Mouse (Mus musculus) frontal cortex, adult (tissue): ENCODE measurements around the gene Rps6ka2.
"Not testable (repeated sequence)": the region's sequence is repeated elsewhere in the genome, so short reads cannot be mapped to it uniquely, and the experiment has no call there.

Experiments used
- ATAC-seq: cut with Nextera tagmentation; 2 replicates; pipeline ENCODE4 v1.9.2; 2017; ENCODE audit warnings: mild to moderate bottlenecking, moderate library complexity, mixed read lengths; ENCODE audit not compliant: low TSS enrichment

Rps6ka2 gene

DNA sequence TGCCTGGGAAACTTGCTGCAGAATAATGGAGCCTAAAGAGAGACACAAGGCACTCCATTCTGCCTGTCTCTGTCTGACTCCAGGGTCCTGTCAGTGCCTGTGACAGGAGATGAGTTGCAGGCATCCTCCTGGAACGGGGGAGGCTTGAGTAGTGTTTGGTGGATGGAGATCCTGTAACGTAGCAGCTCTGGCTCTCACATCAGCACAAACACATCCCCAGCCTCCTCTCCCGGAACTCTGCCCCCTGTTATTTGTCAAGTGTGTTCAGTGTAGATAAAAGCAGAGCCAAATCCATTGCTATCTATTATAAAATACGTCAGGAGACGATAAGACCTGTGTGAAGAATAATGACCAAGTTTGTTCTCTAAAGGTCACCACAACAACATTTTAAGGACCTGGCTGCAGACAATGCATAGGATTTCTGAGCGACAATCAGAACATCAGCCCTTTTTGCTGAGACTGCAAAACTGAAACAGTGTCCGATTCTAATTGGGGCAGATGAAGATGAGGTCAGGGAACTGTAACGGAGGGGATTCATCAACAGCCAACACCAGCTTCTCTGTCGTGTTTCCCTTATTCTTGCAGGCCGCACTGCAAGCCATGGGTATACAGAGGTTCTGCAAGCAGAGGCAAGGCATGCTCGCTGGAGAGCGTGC lies 99.4 kb downstream of the Rps6ka2 start:
- ATAC-seq = no peak; the same call in 1 of the 2 replicates

DNA sequence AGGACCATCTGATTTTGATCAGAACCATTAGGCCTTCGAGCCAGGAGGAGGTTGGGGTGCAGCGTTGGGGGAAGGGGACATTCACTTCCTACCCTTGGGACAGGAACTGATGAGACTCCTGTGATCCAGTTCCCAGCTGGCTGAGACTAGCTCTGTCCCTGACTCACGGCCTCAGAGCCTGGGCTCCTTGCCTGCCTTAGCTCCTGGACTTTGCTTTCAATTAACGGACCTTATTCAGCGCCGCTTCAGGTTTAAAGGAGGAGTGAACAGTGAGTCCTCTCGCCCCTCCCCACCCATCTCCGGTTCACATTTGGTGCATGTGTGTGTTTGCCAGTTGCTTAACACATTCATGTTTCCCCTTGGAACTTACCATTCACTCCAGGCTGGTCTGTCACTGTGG lies 100.6 kb downstream of the Rps6ka2 start:
- no peak for ATAC-seq

DNA sequence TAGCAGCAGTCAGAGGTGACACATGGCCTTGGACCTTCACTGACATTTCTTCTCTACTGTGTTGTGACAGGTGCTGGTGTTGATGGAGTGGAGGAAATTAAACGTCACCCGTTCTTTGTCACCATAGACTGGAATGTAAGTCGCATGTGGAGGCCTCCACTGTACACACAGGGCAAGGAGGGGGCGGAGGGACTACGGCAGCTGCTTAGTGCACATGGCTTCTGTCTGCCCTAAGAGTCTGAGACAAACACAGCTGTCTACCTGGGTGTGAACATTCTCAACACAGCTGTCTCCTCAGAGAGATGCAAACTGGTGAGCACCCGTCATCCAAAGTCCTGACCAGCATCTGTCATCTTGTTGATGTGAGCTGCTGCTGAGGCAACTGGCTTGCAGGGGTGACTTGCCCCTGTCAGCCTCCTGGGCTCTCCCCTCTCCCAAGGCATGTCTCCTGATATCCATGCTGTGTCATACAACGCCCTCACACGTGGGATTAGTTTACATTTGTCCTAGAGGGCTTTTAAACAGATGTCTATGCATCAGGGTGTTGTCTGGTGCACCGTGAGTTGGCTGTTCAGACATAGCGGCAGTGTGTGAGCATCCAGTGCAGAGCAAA lies 101.7 kb downstream of the Rps6ka2 start:
- no peak for ATAC-seq

DNA sequence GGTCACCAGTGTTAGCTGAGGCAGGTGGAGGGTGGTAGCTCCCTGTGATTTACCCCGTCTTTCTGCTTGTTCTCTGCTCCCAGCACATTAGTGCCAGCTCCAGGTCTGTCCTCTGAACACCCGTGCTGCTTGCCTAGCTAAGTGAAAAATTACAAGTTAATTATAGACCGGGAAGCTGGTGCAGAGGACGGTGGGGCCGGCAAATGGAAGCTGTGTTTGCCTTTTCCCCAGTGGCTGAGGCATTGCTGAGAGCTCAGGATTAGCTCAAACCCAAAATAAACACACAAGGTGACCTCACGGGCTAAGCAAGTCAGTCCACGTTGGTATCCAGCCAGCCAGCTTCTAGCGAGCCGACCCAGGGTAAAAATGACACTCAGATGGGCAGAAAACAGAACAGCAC lies 103.1 kb downstream of the Rps6ka2 start:
- ATAC-seq = peak; percentile 48

DNA sequence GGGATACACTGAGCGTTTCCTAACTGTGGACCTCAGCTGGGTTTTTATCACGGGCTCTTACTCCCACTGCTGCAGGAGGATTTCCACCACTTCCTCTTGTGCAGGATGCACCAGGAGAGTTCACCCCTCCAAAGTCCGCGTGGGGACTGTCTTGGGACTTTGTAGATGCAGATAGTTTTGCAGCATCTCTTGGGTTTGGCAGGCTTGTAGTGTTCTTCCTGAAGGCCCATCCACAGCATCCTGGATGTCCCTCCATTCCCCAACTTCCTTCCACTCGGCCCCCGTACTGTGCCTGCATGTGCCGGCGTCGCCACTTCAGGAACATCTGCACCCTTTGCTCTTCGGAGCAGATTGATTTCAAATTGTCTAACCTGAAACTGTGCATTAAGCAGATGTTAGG lies 103.9 kb downstream of the Rps6ka2 start:
- ATAC-seq = no peak

DNA sequence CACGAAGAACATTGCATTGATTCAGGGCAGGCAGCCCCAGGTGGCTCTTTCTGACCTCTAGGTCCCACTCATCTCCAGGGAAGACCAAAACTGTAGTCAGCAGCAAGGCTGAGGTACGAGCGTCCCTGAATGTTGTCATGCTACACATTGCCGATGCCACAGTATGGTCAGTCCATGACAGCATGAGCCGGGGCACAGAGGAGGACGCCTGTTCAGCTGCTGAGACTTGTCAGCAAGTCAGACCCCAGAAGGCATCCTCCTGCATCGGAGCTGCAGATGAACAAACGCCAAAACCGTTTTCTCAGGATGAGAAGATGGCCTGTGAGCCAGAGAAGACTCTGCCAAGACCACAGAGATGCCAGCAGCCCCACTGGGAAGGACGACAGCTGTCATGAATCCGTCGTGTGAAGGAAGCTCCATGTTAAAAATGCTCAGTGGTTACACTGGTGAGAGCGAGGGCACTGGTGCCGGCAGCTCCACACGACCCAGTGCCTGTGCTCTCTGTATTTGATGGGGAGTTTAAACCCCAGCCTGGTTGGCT lies 108.9 kb downstream of the Rps6ka2 start:
- no peak for ATAC-seq

DNA sequence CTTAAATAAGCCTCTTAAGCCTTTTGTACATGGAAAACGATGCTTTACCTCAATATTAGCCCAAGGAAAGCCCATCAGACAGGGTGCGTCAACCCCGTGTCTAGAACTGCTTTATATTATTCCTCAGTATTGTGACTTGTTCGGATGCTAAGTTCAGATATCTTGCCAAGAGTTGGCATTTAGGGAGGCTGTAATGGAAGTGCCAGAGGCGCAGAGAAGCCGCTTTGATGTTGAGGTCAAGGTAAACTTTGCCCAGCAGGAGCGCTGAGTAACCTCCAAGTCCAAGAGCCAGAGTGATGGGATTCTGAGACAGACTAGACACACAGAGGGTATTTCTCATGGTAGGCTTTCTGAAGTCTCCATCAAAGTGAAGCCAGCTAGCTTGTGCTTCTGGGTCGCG lies 109.3 kb downstream of the Rps6ka2 start:
- no peak for ATAC-seq

DNA sequence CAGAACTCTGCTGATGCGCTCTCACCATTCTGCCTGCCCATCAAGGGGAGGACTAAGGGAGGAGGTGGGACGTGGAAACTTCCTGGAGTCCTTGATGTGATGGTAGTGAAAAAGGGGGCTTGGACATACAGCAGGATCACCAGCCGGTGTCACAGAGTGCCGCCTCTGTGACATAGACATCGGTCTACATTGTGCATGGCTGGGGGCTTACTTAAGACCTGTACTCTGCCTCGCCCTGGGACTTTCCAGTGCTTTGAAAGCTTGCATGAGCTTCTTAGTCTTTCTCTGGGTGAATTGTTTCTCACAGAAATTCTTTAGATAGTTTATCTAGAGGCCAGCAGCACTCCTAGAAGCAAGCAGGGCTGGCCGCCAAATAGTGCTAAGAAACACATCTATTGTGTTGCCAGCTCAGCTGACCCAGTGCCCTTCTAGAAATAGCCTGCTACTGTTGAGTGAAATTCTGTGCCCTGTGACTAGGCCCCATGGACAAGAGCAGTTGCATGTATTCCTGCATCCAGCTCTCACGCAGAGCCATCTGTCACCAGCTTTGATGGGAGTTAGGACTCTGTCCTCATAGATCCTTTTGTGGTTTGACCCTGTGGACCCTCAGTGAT lies 114.5 kb downstream of the Rps6ka2 start:
- no peak for ATAC-seq

DNA sequence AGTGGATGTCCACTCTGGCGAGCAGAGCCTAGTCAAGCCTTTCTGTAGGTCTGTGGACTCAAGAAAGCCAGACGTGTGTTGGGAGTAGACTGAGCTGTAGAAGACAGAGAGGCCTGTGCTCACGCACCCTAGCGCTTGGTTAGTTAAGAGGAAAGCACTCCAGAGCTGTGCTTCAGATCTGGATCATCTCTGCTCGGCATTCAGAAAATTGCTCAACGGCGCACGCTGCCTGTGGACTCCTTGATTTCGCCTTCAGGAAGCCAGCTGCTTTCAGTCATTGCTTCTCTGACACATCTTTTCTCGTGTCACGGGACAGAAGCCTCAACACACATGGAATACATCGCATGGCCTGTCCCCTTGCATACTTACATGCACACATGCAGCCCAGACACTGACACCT lies 115.4 kb downstream of the Rps6ka2 start:
- ATAC-seq = peak; percentile 24; the same call in 1 of the 2 replicates

DNA sequence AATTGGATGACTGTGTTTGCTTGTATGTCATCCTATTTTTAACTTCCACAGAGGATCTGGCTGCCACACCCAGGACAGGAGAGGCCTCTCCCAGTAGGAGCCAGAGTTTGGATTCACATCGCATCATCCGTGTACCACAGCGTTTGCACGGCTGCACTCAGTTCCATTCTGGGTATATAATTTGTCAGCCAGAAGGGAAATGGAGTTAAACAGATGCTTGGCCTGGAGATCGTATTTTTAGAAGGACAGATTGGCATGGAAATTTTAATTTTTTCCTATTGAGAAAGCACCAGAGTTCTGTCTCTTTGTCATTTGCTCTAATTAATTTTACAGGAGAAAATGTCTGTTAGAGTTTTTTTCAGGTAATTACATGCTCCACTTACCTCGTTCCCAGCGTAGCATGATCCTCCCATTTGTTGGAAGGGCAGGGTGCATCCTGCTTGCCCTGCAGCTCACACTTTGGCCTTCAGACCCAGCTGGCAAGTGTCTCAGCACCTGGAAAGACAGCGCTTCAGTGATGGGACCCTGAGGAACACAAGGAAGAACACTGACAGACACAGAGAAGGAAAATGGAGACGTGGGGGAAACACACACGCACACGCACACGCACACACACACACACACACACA lies 116.6 kb downstream of the Rps6ka2 start:
- ATAC-seq = peak; percentile 66

DNA sequence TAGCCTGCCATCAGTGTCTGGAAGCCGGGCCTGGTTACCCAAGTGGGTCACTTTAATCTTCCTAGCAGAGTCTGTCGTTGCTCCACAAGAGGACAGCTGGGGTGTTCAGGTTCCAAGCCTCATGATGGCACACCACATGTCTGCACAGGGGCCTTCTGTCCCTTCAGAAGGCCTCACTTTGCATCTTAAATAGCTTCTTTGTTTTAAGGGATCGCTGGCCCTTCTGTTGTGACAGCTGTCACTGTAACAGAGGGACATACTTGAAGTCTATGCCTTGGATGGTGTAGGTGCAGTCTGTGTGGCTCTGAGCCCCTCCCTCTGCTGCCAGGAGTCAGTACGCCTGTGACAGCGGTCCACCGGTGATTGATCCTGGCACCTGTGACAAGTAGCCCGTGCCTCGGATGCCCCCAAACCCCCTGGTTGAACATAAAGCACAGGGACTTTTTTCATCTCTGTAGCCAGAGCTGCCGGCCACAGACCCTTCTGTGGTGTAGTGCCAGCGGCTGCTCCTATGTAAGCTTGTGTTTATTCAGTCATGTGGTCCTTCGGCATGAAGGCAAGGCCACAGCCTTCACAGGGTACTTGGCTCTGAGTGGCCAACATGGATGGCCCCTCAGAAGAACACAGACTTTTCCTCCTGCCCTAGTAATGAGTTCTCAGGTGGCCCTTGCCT lies 122.2 kb downstream of the Rps6ka2 start:
- ATAC-seq = no peak

DNA sequence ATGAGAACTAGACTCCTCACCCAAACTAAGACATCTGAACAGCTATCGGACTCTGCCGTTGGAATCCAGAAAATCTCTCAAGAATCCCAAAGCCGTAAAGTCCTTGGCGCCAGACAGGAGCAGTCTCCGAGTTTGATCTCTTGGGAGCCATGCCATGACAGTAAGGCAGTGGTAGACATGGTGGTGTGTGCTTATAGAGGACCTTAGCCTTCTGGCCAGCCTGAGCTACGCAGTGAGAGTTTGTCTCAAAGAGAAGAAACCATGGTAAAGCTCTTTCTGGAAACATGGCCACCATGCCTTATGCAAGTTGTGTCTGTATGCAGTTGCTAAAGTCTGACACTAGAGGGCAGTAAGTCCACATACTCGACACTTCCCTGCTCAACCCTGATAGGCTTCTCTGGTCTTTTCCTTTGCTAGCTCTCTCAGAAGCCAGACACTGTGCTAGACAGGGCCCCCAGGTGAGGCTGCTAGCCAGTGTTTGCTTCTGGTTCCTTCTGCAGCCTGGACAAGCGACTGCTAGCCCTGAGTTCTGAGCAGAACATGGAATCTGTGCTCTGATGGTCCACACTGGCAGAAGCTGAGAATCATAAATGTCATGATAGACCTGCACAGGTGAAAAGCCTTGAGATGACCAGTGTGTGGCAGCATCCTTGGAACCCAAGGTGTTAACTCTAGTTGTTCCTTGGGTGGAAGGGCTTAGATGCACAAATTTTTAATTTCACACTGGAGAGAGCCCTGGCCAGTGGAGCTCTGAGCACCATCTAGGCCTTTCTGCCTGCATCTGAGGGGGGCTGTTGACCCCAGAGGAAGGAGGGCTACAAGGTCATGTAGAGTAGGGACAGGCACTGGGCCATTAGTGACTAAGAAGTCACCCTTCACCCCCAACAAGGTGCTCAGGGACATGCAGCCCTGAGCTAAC lies 136.6 kb downstream of the Rps6ka2 start:
- peak; percentile 93 for ATAC-seq

DNA sequence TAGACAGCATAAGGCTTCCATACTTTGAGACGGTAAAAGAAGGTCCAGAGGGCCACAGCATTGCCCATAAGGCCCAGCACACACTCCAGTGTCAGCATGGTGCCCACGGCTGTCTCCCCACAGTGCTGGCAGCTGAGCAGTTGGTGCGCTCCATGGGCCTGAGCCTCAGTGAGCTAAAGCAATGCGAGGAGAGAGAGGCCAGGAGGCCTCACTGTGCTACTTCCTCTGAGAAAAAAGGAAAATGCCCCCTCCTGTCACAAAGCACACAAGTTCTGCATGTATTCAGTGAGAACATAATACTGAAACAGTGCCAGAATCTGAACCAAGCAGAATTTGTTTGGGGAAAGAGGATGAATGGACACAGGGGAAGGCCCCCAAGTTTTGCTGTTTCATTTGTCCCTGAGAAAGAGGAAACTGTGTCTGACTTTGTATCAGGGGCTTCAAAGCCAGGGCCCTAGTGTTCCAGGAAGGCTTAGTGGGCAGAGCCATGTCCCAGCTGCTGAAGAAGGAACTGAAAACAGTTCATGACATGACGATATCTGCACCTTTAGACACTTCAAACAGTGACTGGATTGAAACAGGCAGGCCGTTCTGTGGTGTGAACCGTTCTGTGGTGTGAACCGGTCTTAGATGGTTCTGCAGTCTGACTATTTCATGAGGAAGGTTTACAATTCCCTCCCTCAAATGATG lies 145.9 kb downstream of the Rps6ka2 start:
- not testable (repeated sequence) for ATAC-seq

DNA sequence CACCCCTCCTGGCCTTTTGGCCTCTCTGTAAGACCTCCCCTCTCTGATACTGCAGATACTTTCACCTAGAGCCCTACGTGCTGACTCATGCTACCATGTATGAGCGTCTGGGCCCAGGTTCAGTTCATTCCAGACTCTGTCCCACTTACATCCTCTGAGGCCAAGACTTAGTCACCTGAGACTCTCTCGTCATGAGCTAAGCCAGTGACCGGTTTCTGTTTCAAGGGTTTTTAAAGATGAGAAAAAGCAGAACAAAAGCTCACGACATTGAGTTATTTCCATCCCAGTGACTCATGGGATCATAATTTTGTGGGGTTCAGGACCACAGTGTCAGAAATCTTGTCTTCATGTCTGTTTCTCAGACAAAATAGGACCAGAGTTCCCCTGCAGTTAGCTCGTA lies 149.9 kb downstream of the Rps6ka2 start:
- not testable (repeated sequence) for ATAC-seq

DNA sequence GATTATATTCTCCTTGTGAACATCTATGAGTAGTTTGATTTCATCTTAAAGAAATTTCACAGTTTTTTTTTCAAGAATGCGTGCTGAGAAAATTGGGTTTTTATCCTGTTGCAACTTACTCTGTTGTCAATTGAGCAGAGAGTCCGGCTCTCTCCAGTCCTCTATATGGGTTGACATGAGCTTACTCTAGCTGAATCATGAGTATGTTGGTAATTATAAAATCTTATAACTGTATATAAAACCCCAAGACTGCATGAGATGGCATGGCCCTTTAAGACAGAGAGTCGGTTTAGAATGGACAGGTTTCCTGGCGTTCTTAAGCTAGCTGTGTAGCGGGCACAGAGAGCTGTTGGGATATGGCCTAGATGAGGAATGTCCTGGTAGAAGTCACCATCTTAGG lies 154.4 kb downstream of the Rps6ka2 start, which contains the start of gene Tcp10a:
Gene Tcp10a, plus strand, starts transcription at position 301 of the 400 bp plus-strand sequence.
- ATAC-seq = not testable (repeated sequence)

DNA sequence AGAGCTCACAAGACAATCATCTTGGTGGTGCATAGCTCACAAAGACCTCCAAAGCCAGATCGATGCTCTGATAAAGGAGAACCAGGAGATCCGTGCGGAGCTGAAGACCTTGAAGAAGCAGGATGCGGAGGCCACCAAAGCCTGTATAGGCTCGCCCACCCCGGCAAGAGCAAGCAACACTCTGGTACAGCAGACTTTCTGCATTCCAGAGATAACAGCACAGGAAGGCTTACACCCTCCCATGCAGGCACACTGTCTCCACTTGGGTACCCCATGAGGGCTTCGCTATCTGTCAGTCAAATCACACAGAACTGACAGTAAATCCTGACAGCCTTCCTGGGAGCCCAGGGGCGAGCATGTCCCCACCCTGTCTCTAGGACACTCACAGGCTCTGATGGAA lies 156.5 kb downstream of the Rps6ka2 start:
- ATAC-seq = not testable (repeated sequence)

DNA sequence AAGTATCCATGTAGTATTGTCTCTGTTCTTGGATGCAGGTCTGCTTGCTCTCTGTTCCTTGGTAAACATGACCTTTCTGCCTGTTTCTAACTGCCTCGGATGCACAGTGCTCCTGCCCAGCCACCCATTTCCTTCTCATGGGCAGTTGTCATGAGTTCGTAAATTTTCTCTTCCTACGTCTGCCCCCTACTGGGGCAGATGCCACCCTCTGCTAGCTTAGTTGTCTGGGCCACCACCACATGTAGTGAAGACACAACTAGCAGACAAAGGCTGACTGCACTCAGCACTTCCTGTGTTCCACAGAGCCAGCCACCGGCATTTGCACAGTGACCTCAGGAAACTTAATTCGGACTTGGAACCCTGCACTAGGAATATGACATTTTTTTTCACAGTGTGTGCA lies 162.8 kb downstream of the Rps6ka2 start:
- ATAC-seq = not testable (repeated sequence)

DNA sequence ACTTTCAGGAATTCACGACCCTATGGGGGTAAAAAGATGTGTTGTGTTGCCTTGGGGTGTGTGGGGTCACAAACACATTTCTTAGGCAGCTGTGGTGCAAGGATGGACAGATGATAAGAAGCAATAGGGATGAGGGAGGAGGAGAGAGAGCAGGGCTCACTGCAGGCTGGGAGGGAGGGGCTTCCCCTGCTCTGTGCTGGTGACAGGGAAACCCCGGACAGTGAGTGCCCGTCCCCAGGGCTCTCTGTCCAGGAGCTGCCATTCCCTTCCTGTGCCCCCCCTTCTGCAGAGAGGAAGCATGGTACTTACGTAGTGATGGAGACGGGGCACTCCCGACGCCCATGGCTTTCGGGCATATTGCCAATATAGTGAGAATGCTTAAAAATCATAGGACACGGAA lies 167.5 kb downstream of the Rps6ka2 start:
- not testable (repeated sequence) for ATAC-seq

DNA sequence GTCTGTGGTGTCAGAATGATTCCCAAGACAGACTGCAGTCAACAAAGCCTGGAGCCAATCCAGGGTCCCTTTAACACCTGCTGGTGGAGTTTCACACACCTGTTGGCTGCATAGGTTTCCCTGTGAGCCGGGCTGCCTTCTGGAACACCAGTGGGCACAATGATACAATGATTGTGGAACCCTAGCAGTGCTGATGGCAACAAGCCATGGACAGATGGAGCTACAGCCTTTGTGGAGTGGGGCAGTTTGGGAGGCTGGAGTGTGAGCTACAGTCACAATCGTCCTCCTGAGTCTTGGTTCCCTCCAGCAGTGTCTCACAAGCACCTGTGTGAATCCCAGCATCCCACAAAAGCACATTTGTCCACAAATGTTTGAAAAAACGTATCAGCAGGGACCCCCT lies 178.8 kb downstream of the Rps6ka2 start:
- not testable (repeated sequence) for ATAC-seq

DNA sequence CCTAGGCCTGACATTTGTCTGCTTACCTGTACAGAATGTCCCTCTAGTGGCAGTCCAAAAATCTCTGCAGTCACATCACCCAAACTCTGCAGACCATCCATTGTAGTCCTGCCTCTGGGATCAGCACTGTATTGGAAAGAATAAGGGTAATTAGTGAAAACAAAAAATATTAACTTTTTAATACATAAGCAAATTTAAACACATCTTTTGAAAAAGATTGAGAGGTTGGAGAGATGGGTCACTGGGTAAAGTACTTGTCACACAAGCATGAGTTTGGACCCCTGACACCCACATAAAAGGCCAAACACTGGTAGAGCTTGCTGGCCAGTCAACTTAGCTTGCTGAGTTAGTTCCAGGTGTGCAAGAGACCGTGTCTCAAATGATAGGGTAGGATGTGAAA lies 182.7 kb downstream of the Rps6ka2 start, which contains the start of gene Ttll2:
Gene Ttll2, minus strand, starts transcription at position 101 of the 400 bp plus-strand sequence.
- not testable (repeated sequence) for ATAC-seq
